ENCODE assay signal across 24 mouse cellular contexts in the genomic region with DNA sequence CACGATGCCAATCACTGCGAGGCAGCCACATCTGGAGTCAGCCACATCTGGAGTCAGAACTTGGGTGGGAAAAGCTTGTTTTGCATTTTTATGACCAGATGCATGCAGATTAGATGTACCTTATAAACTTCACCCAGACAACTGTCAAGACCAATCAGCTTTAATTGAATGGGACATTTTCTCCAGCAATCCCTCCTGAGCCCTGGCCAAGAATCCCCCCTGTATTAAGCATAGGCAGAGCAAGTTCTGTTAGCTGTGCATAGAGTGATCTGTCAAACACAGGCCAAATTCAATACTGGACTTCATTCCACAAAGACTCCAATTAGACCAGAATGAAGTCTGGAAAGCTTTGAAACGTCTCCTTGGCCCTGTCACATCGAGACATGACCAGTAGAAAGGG.
"Had no signal": no experiment of that assay in that cellular context is flagged by ENCODE, and none has a peak within 500 bp of the region (broad histone marks: within the 10 kb centered on the region; RNA-seq: fewer than 3 reads in every experiment).

No protein-coding gene starts in this region.

- H3K36me3 ChIP-seq: hindbrain, embryonic 13.5 days; hindbrain, embryonic 15.5 days; kidney, embryonic 15.5 days; liver, embryonic 13.5 days; liver, embryonic 15.5 days had no signal

- H3K9me3 ChIP-seq: hindbrain, embryonic 13.5 days; hindbrain, embryonic 15.5 days; kidney, embryonic 15.5 days; liver, embryonic 13.5 days; liver, embryonic 15.5 days had no signal

- DNase-seq: gastrocnemius, postnatal 14 days; gastrocnemius, postnatal 36 days; heart, adult 11 months; heart, adult 2 months; heart, postnatal 14 days; heart, postnatal 36 days; kidney, adult 11 months; kidney, adult 2 months; kidney, adult 9 months; kidney, postnatal 14 days; kidney, postnatal 36 days; layer of hippocampus, adult 9-11 months; layer of hippocampus, postnatal 36 days; liver; liver, embryonic 13.5 days had no signal

- H3K27me3 ChIP-seq: hindbrain, embryonic 13.5 days; hindbrain, embryonic 15.5 days; kidney, embryonic 15.5 days; liver, embryonic 13.5 days; liver, embryonic 15.5 days had no signal

- H3K4me2 ChIP-seq: heart, embryonic 11.5 days; hindbrain, embryonic 13.5 days; hindbrain, embryonic 15.5 days; kidney, embryonic 15.5 days; liver, embryonic 11.5 days; liver, embryonic 13.5 days; liver, embryonic 15.5 days had no signal

- H3K9ac ChIP-seq: hindbrain, embryonic 13.5 days; hindbrain, embryonic 15.5 days; kidney, embryonic 15.5 days; liver, embryonic 13.5 days; liver, embryonic 15.5 days had no signal

- H3K4me3 ChIP-seq: heart, adult 2 months; hindbrain, embryonic 13.5 days; hindbrain, embryonic 15.5 days; kidney, embryonic 15.5 days; liver, embryonic 13.5 days; liver, embryonic 15.5 days had no signal

- ATAC-seq: hindbrain, postnatal 0 days; intestine, embryonic 16.5 days had no signal

- H3K27ac ChIP-seq: heart, adult 2 months; hindbrain, embryonic 13.5 days; hindbrain, embryonic 15.5 days; hindbrain, postnatal 0 days; kidney, embryonic 15.5 days; kidney, postnatal 0 days; liver, embryonic 13.5 days; liver, embryonic 15.5 days had no signal

- H3K4me1 ChIP-seq: hindbrain, embryonic 13.5 days; hindbrain, embryonic 15.5 days; liver, embryonic 15.5 days had no signal
